In the genomic region with DNA sequence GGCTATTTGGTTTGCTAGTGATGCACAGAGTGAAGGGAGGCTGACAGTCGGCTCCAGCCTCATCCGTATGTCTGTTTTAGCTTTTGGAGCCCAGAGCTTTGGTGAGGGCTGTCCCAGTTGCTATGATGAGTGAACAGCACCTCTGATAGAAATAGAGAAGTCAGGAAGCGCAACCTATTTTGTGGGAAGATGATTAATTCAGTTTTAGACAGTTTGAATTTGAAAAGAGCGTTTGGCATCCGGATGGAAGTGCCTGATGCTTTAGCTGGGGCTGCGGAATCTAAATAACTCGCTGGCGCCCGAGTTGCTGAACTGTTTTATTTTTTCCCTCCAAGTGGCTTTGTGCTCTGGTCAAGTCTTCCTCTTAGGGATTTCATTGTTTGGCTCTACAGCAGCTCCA, we compare ENCODE assay signal across 7 mouse cellular contexts.
"Had no signal": no experiment of that assay in that cellular context is flagged by ENCODE, and none has a peak within 500 bp of the region (broad histone marks: within the 10 kb centered on the region; RNA-seq: fewer than 3 reads in every experiment).

No protein-coding gene starts in this region.

- DNase-seq: kidney, adult 8-10 months; kidney, postnatal 25 days; lung, adult 18-20 months; lung, postnatal 36 days; right cerebral cortex, postnatal 25 days; thymus, adult 18-20 months; thymus, postnatal 25 days had no signal
